Mouse (Mus musculus): ENCODE data around the gene Elf2. TPM values are rescaled to one million over a fixed set of nuclear protein-coding genes. Genes with fewer than 3 reads are reported as not detected.

Gene Elf2
- total and polyA plus RNA-seq, 3 experiments: 31.2 to 41.2 (median 32.2) TPM

GRCm38 (mm10) chr3:51327817-51328216 lies 12.6 kb downstream of the Elf2 start:
- Histone ChIP-seq H3K4me3 (replicated peaks in 1 of 3; ENCODE audit: low read depth in 2 of 3, low read length in 2 of 3, poor library complexity in 1 of 3) (no peak overlapping the region), H3K4me1 (ENCODE audit: control insufficient read depth in 1 of 2, insufficient read depth in 2 of 2) (peaks cover 3 to 7% of the 10 kb centered on the region in 2 experiments; a peak in 3 of 4 replicates), H3K79me2 (replicated peaks; ENCODE audit: control insufficient read depth, extremely low read depth, insufficient read depth, poor library complexity, severe bottlenecking) (peaks cover 16% of the 10 kb centered on the region), H3K9ac (ENCODE audit: insufficient read depth, low read depth) (no peak overlapping the region), H3K4me2 (ENCODE audit: insufficient read depth, low read depth, poor library complexity, severe bottlenecking) (no peak overlapping the region), H3K27me3 (replicated peaks) (no peaks in the 10 kb centered on the region), H3K9me3 (replicated peaks; ENCODE audit: low read length) (no peaks in the 10 kb centered on the region), H3K36me3 (replicated peaks in 1 of 2; ENCODE audit: control insufficient read depth in 1 of 2, insufficient read depth in 1 of 2, low read length in 1 of 2) (peaks cover 4% of the 10 kb centered on the region in 2 experiments), H3K27ac (ENCODE audit: insufficient read depth, low read depth) (no peak overlapping the region)
- DNase-seq (ENCODE audit: extremely low read depth): no peak
- dilution Hi-C loops (cut with MboI; ENCODE audit: extremely low pct_ligation_motif_present, extremely low pct_unique_long_range_greater_than_20kb, low sequenced_read_pairs) (no loop called here), in situ Hi-C loops (cut with MboI; ENCODE audit: low pct_ligation_motif_present, low pct_unique_long_range_greater_than_20kb, low sequenced_read_pairs) (no loop called here)
- no peak for TF ChIP-seq JUND (conservative IDR thresholded peaks at IDR 0.05; ENCODE audit: low read depth, low read length)
- no peak for TF ChIP-seq ETS1 (conservative IDR thresholded peaks at IDR 0.05; ENCODE audit: low read depth, low read length)
- no peak for TF ChIP-seq RAD21 (IDR thresholded peaks at IDR 0.05; ENCODE audit: low read depth, low read length)
- no peak for TF ChIP-seq ZC3H11A (IDR thresholded peaks at IDR 0.05; ENCODE audit: low read depth, low read length)
- no peak for TF ChIP-seq KAT2A (IDR thresholded peaks at IDR 0.05; ENCODE audit: insufficient replicate concordance, low read length)
- no peak for TF ChIP-seq CTCF (conservative IDR thresholded peaks at IDR 0.05 in 1 of 2, IDR thresholded peaks at IDR 0.05 in 1 of 2; ENCODE audit: low read depth in 2 of 2, low read length in 2 of 2)
- no peak for TF ChIP-seq NRF1 (IDR thresholded peaks at IDR 0.05; ENCODE audit: low read depth, low read length)
- TF ChIP-seq ZMIZ1 (IDR thresholded peaks at IDR 0.05; ENCODE audit: low read depth, low read length): no peak
- no peak for TF ChIP-seq ZNF384 (IDR thresholded peaks at IDR 0.05; ENCODE audit: low read depth, low read length)
- TF ChIP-seq POLR2A (IDR thresholded peaks at IDR 0.05; ENCODE audit: low read depth, low read length): no peak
- TF ChIP-seq PAX5 (IDR thresholded peaks at IDR 0.05; ENCODE audit: low read length): no peak
- no peak for TF ChIP-seq SIN3A (IDR thresholded peaks at IDR 0.05; ENCODE audit: low read length)

DNA sequence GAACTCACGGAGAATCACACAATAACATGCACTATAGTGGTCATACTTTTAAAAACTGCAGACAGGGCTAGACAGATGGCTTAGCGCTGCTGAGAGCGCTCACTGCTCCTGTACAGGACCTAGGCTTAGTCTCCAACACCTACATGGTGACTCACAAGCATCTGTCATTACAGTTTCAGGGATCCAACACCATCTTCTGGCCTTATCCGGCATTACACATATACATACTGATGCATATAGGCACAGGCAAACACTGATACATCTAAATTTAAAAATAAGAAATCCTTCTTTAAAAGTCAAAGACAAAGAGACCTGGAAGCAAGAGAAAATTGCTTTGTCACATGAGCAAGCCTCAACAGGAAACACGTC lies 13.1 kb downstream of the Elf2 start:
- Histone ChIP-seq H3K27me3 (replicated peaks) (no peaks in the 10 kb centered on the region), H3K4me1 (ENCODE audit: control insufficient read depth in 1 of 2, insufficient read depth in 2 of 2) (peaks cover 3 to 7% of the 10 kb centered on the region in 2 experiments; a peak in 3 of 4 replicates), H3K4me2 (ENCODE audit: insufficient read depth, low read depth, poor library complexity, severe bottlenecking) (no peak overlapping the region), H3K36me3 (replicated peaks in 1 of 2; ENCODE audit: control insufficient read depth in 1 of 2, insufficient read depth in 1 of 2, low read length in 1 of 2) (peaks cover 5 to 6% of the 10 kb centered on the region in 2 experiments), H3K9me3 (replicated peaks; ENCODE audit: low read length) (no peaks in the 10 kb centered on the region), H3K4me3 (replicated peaks in 1 of 3; ENCODE audit: low read depth in 2 of 3, low read length in 2 of 3, poor library complexity in 1 of 3) (no peak overlapping the region), H3K79me2 (replicated peaks; ENCODE audit: control insufficient read depth, extremely low read depth, insufficient read depth, poor library complexity, severe bottlenecking) (peaks cover 15% of the 10 kb centered on the region), H3K9ac (ENCODE audit: insufficient read depth, low read depth) (no peak overlapping the region), H3K27ac (ENCODE audit: insufficient read depth, low read depth) (no peak overlapping the region)
- in situ Hi-C loops (cut with MboI; ENCODE audit: low pct_ligation_motif_present, low pct_unique_long_range_greater_than_20kb, low sequenced_read_pairs) (no loop called here), dilution Hi-C loops (cut with MboI; ENCODE audit: extremely low pct_ligation_motif_present, extremely low pct_unique_long_range_greater_than_20kb, low sequenced_read_pairs) (no loop called here)
- DNase-seq (ENCODE audit: extremely low read depth): no peak
- TF ChIP-seq CHD2 (IDR thresholded peaks at IDR 0.05; ENCODE audit: low read length) (no peak), USF1 (IDR thresholded peaks at IDR 0.05; ENCODE audit: low read depth, low read length) (no peak), JUN (IDR thresholded peaks at IDR 0.05; ENCODE audit: insufficient read depth, low read depth, low read length) (no peak), TCF12 (IDR thresholded peaks at IDR 0.05; ENCODE audit: low read depth, low read length) (no peak), MXI1 (IDR thresholded peaks at IDR 0.05; ENCODE audit: low read depth, low read length) (no peak)
